Mouse (Mus musculus): ENCODE measurements around the gene Ppp4r3b.

Ppp4r3b gene

DNA sequence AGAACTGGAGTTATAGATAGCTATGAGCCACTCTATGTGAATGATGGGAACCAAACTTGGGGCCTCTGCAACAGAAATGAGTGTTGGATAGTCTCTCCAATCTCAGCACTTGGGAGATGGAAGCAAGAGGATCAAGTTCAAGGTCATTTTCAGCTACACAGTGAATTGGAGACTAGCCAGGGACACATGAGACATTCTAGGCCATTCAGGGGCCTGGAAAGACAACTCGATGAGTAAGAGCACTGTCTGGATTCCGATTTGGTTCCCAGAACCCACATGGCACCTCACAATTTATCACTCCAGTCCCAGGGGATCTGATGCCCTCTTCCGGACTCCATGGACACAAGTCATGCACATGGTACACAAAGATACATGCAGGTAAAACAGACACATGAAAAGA is 65.9 kb downstream of the Ppp4r3b start:
- DNase-seq: no peak

DNA sequence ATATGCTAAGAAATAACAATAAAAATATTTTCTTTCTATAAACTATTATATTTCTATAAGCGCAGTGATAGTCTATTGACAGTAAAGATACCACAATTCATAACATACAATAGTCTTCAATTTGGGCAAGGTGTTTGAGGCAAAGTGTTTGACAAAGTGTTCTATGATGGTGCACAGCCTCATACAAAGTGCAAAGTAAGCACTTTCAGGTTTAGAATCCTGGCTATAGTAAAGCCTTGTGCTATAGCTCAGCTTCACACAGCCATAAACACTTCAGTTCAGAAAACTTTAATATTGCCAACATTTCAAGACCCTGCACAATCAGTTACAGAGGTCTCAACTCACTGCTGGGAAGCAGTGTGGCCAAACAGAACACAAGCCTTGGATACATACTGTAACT is 66.7 kb downstream of the Ppp4r3b start:
- no peak for DNase-seq

DNA sequence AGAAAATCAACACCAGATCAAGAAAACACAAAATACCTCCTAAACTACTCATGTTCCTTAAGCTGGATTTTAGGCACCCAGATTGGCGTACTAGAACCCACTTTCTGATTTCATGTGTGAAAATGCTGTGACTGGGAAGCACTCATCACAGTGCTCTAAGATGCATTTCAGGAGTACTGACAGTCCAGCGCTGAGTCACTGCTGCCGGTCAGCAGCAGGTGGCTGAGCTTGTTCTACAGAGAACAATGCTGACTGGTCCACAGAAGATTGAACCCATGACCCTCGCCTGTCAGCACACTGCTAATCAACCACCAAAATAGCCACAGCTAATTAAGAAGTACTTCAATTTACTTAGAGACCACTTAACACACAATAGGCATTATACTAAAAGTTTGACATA is 69.3 kb downstream of the Ppp4r3b start:
- no peak for DNase-seq

DNA sequence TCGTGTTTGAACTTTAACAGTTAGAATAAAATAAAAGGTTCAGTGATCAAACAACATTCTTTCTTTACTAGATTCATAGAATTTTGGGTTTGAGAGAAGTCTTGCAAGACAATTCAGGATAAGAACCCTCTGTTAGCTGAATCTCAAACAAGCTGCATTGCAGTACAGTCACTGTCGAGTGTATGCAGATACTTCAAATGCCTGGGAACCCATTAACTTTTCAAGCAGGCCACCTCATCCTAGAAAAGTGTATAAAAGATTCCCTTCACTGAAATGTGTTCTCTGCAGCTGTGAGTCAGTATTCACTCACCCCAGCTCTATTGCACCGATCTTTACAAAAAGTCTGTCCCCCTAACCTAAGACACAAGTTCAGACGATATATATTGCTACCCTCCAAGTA is 73.3 kb downstream of the Ppp4r3b start:
- no peak for DNase-seq

DNA sequence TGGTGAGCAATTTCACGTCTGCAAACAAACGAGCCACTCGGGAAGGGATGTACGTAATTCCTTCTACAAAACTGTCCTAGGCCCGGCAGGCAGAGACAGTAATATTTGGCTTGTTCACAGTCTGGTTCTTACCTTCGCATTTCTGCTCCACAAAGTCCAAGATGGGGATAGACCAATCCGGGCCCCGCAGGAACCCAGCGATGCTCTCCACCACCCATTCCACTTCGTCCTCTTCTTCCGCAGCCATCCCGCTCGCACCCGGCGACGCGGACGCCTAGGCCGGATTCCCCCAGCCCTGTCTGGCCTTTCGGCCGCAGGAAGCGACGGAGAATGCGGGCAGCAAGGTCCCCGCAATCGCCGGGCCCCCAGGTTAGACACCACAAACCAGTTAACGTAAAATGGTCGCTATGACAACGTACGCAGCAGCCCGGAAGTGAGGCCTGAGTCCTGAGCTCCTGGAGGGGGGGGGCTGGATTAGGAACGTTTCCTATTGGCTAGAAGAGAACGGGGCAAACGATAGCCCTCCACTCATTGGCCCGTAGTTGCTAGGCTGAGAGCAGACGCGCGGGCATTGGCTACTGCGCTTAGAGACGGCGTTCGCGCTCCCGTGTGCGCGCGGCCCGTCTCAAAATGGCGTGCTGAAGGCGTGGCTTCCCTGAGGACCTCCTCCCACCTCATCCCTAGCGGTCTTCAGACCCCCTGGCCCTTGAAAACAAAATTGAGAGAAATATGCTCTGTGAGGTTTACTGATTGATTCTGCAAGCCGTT is 74.4 kb downstream of the Ppp4r3b start, which contains the start of gene Cfap36:
Gene Cfap36 (minus strand): TSS at position 527 of the 768 bp plus-strand sequence.
- DNase-seq: peak; percentile 86 to 88

DNA sequence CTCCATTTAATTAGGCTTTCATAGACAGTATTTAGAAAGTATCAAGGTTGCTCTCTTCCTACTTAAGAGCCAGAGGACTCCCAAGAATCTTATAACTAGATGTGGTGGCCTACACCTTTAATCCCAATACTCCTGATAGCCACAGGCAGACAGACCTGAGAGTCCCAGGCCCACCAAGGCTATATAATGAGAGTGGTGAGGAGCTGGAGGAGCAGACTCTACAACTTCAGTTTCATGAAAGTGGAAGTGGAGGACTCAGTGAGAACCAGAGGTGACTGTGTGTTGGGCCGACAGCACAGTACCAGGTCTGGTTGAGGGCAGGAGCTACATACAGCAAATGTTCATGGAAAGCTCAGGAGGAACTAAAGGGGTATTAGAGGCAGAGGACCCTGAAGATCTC is 75.0 kb downstream of the Ppp4r3b start:
- DNase-seq: no peak

DNA sequence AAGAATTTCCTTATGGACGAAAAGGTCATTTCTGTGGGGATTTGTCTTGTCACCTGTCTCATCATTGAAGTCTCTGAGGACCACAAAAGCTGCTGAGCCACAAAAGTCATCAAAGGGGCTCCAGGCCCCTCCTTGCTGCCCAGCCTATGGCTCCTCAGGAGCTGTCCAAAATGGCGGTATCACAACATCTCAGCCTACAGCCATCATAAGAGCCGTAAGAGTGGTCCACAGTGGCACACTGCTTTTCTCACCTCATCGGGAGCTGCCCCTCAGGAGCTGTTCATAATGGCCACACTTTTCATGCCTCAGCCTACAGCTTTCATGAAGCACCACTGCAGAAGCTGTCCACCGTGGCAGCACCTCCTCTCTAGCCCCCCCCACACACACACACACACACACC is 75.7 kb downstream of the Ppp4r3b start:
- DNase-seq: no peak

DNA sequence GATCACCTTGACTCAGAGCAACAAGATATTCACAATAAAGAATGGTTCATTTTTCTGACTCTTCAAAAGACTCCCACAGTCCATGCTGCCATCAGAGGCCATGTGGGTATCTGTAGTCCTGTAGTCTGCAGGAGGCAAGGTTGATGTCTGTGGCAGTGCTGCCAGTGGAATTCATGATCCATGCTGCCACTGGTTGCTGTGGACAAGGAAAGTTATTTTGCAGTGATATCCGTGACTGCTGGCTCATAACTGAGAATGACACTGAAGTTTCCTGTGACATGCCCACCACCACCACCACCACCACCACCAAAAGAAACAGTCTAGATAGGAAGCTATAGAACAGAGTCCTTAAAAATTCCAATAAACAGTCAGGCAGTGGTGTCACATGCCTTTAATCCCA is 82.0 kb downstream of the Ppp4r3b start:
- DNase-seq: no peak

DNA sequence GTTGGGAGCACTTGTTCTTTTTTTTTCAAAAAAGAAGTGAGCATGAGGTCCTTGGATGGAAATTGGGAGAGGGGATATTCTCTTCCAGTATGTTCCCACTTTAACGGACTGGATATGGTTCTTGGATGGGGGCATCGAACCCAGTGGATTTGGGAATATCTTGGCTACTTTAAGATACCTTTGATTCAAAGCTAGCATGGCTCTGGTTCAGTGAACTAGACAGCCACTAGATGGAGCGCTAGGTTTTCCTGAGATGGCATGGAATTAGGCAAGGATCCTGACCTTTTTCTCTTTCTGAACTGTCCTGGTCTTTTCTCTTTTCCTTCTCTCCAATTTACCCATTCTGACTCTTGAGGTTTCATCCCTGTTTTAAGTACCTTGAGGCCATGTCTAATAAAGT is 95.1 kb downstream of the Ppp4r3b start:
- DNase-seq: peak in 1 of 2 experiments; percentile 6
